Mouse (Mus musculus) heart, embryonic 15.5 days (tissue): ENCODE measurements around the gene Dgkz. TPM values are rescaled to one million over a fixed set of nuclear protein-coding genes. Genes with fewer than 3 reads are reported as not detected.

ENCODE experiments used
- ATAC-seq: fragments of 200-750 bp; cut with Nextera tagmentation; replicated peaks from 2 replicates; pipeline ENCODE4 v1.8.0; 2017; ENCODE audit warnings: low read depth, moderate TSS enrichment; ENCODE audit not compliant: insufficient number of reproducible peaks, insufficient read depth, low FRiP score
- H3K27ac ChIP-seq: fragments of 300-500 bp; sonication (generic); 2 replicates; pipeline ENCODE4 v1.5.1; 2015; ENCODE audit warnings: mild to moderate bottlenecking, inconsistent platforms
- H3K27me3 ChIP-seq: fragments of 300-500 bp; sonication (generic); 2 replicates; pipeline ENCODE4 v1.6.1; 2015; ENCODE audit warnings: inconsistent platforms
- H3K36me3 ChIP-seq: fragments of 300-500 bp; sonication (generic); 2 replicates; pipeline ENCODE4 v1.6.1; 2015; ENCODE audit warnings: mild to moderate bottlenecking, inconsistent platforms
- H3K4me1 ChIP-seq: fragments of 300-500 bp; sonication (generic); replicated peaks from 2 replicates; pipeline ENCODE4 v1.6.1; 2015; ENCODE audit warnings: inconsistent platforms
- H3K4me2 ChIP-seq: fragments of 300-500 bp; sonication (generic); 2 replicates; pipeline ENCODE4 v1.6.1; 2015; ENCODE audit warnings: inconsistent platforms, mild to moderate bottlenecking, moderate library complexity
- H3K4me3 ChIP-seq: fragments of 300-500 bp; sonication (generic); 2 replicates; pipeline ENCODE4 v1.5.1; 2015; ENCODE audit warnings: mild to moderate bottlenecking, inconsistent platforms
- H3K9ac ChIP-seq: fragments of 300-500 bp; sonication (generic); 2 replicates; pipeline ENCODE4 v1.6.1; 2015; ENCODE audit warnings: mild to moderate bottlenecking, inconsistent platforms
- H3K9me3 ChIP-seq: fragments of 300-500 bp; sonication (generic); replicated peaks from 2 replicates; pipeline ENCODE4 v1.6.1; 2016; ENCODE audit warnings: inconsistent platforms
- WGBS: fragments of 180-500 bp; shearing (Covaris S2); methylation state at CpG from one replicate; pipeline ENCODE4 v1.1.7; 2015; ENCODE audit warnings: mixed read lengths; 5-methylcytosine and 5-hydroxymethylcytosine counted together
- polyA plus RNA-seq: library from polyadenylated mRNA; unstranded; fragments of >200 nt; fragmentation: Nextera tagmentation; extraction: Ambion mirVana; gene quantifications from 2 replicates; pipeline ENCODE4 v1.2.1, GENCODE M21; 2015

Gene Dgkz
- polyA plus RNA-seq: 26.6 and 48.2 TPM in 2 replicates

- H3K4me1 ChIP-seq: peaks cover 47% of the 10 kb centered on the region
Measured at GRCm38 (mm10) chr2:91975581-91976541, at the start of gene Dgkz. TSS of gene Dgkz (minus strand) at chr2:91975864.

DNA sequence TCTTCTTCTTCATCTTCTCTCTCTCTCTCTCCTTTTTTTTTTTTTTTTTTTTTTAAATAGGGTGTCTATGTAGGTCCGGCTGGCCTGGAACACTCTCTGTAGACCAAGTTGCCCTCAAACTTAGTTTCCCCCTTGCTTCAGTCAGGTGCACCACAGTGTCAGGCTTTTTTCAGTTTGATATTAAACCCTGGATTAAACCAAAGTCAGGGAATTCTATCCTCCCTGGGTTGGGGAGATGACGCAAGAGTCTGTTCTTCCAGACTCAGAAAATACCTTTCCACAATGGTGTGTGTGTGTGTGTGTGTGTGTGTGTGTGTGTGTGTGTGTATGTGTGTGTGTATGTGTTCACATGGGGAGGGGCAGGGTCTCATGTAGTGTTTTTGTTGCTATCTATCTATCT is 49.5 kb upstream of the Dgkz start:
- no peak for ATAC-seq

More at GRCm38 (mm10) chr2:91975581-91976541, at the start of gene Dgkz:
- Histone ChIP-seq H3K4me2 (peak within 1 kb of the TSS; percentile 83), H3K36me3 (no peaks in the 10 kb centered on the region), H3K27ac (no peak within 1 kb of the TSS), H3K9ac (peak within 1 kb of the TSS; percentile 49), H3K27me3 (peaks cover 35% of the 10 kb centered on the region), H3K9me3 (no peaks in the 10 kb centered on the region), H3K4me3 (peak within 1 kb of the TSS; percentile 51)
- 1% methylated on average over 79 of the region's 79 CpGs for WGBS
- no peak for ATAC-seq

GRCm38 (mm10) chr2:92024274-92024672 is 48.6 kb upstream of the Dgkz start, which contains the start of gene Creb3l1:
TSS of gene Creb3l1 (minus strand) at chr2:92024502.
- Histone ChIP-seq H3K36me3 (no peaks in the 10 kb centered on the region), H3K9me3 (no peaks in the 10 kb centered on the region), H3K4me1 (peaks cover 40% of the 10 kb centered on the region), H3K27ac (peak within 1 kb of the TSS; percentile 66), H3K4me3 (peak within 1 kb of the TSS; percentile 73), H3K27me3 (peaks cover 9% of the 10 kb centered on the region; the same call in 1 of the 2 replicates), H3K4me2 (peak within 1 kb of the TSS; percentile 99), H3K9ac (peak within 1 kb of the TSS; percentile 77)
- under 1% methylated on average over 21 of the region's 27 CpGs for WGBS
- ATAC-seq: peak; percentile 38; the same call in 1 of the 2 replicates

More for the DNA sequence above, 49.5 kb upstream of the Dgkz start:
- H3K9ac ChIP-seq: no peak overlapping the region
- no peaks in the 10 kb centered on the region for H3K36me3 ChIP-seq
- no peaks in the 10 kb centered on the region for H3K9me3 ChIP-seq
- H3K4me1 ChIP-seq: peaks cover 36% of the 10 kb centered on the region
- H3K4me3 ChIP-seq: no peak overlapping the region
- no peak overlapping the region for H3K4me2 ChIP-seq
- H3K27me3 ChIP-seq: 0 out of 2 replicates have a peak, but pooled peaks cover 4% of the 10 kb centered on the region
- H3K27ac ChIP-seq: no peak overlapping the region
- 91% methylated on average over 2 of the region's 2 CpGs for WGBS

GRCm38 (mm10) chr2:92023362-92024273 is 48.0 kb upstream of the Dgkz start:
- Histone ChIP-seq H3K27ac (peak overlapping the region; percentile 66), H3K4me1 (peaks cover 40% of the 10 kb centered on the region), H3K27me3 (peaks cover 9% of the 10 kb centered on the region; the same call in 1 of the 2 replicates), H3K9ac (peak overlapping the region; percentile 77), H3K9me3 (no peaks in the 10 kb centered on the region), H3K36me3 (no peaks in the 10 kb centered on the region), H3K4me3 (peak overlapping the region; percentile 73), H3K4me2 (peak overlapping the region; percentile 99)
- 3% methylated on average over 46 of the region's 56 CpGs for WGBS
- ATAC-seq: peak; percentile 39; the same call in 1 of the 2 replicates

- ATAC-seq: 0 out of 2 replicates have a peak, but pooled peaks have one; percentile 21
- WGBS: 14% methylated on average over 4 of the region's 4 CpGs
- H3K27ac ChIP-seq: peak overlapping the region; percentile 55; the same call in 1 of the 2 replicates
- H3K9me3 ChIP-seq: no peaks in the 10 kb centered on the region
- H3K27me3 ChIP-seq: peaks cover 9% of the 10 kb centered on the region; the same call in 1 of the 2 replicates
- peak overlapping the region; percentile 38 for H3K4me2 ChIP-seq
- no peak overlapping the region for H3K4me3 ChIP-seq
- H3K36me3 ChIP-seq: no peaks in the 10 kb centered on the region
- H3K9ac ChIP-seq: no peak overlapping the region
- peaks cover 45% of the 10 kb centered on the region for H3K4me1 ChIP-seq
Measured at GRCm38 (mm10) chr2:92020676-92021265, 45.1 kb upstream of the Dgkz start.

GRCm38 (mm10) chr2:92017440-92017839 is 41.8 kb upstream of the Dgkz start:
- Histone ChIP-seq H3K27ac (peak overlapping the region; percentile 8; the same call in 1 of the 2 replicates), H3K9me3 (no peaks in the 10 kb centered on the region), H3K36me3 (no peaks in the 10 kb centered on the region), H3K9ac (no peak overlapping the region), H3K4me1 (peaks cover 45% of the 10 kb centered on the region), H3K27me3 (peaks cover 6% of the 10 kb centered on the region; the same call in 1 of the 2 replicates), H3K4me2 (no peak overlapping the region), H3K4me3 (no peak overlapping the region)
- WGBS: 48% methylated on average over 1 of the region's 1 CpGs
- no peak for ATAC-seq

GRCm38 (mm10) chr2:92016981-92017380 is 41.3 kb upstream of the Dgkz start:
- Histone ChIP-seq H3K9me3 (no peaks in the 10 kb centered on the region), H3K27ac (peak overlapping the region; percentile 8; the same call in 1 of the 2 replicates), H3K27me3 (peaks cover 4% of the 10 kb centered on the region; the same call in 1 of the 2 replicates), H3K9ac (0 out of 2 replicates have a peak overlapping the region, but pooled peaks have one; percentile 5), H3K4me2 (no peak overlapping the region), H3K36me3 (no peaks in the 10 kb centered on the region), H3K4me3 (no peak overlapping the region), H3K4me1 (peaks cover 45% of the 10 kb centered on the region)
- 20% methylated on average over 3 of the region's 3 CpGs for WGBS
- peak; percentile 47; the same call in 1 of the 2 replicates for ATAC-seq

DNA sequence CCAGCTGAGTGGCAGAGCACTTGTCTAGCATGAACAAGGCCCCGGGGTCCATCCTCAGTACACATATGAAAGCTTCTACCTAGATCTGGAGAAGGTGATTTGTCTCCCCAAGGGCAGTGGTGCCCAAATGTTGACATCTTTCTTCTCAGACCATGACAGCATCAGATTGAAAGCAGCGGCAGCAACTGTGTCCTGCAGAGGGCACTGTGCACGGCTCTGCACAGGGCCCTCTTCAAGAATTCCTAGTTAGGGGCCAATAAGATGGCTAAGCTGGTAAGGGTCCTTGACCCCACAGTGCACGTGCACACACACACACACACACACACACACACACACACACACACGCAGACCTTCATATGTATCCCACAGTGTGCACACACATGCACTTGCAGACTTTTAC is 39.2 kb upstream of the Dgkz start:
- Histone ChIP-seq H3K4me3 (no peak overlapping the region), H3K4me2 (no peak overlapping the region), H3K27ac (no peak overlapping the region), H3K27me3 (peaks cover 10% of the 10 kb centered on the region; the same call in 1 of the 2 replicates), H3K9me3 (no peaks in the 10 kb centered on the region), H3K4me1 (peaks cover 33% of the 10 kb centered on the region), H3K36me3 (no peaks in the 10 kb centered on the region), H3K9ac (no peak overlapping the region)
- no peak for ATAC-seq
- WGBS: 76% methylated on average over 5 of the region's 5 CpGs

DNA sequence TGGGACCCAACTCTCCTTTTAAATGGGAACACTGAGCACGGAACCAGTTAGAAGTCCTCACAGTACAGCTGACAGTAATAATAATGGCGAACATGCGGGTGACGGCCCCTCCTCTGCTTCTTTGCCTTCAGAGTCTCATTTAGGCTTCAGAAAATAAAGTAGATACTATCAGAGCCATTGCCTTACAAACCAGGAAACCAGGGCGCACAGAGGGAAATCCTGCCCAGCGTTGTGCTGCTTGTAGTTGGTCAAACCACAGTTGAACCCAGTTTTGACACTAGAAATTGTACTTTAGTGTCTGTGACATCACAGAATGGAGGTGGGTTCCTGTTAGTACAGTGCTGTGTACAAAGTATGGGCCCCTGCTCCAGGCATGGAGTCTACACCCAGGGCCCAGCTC is 38.6 kb upstream of the Dgkz start:
- Histone ChIP-seq H3K4me2 (no peak overlapping the region), H3K4me1 (peaks cover 35% of the 10 kb centered on the region), H3K27me3 (0 out of 2 replicates have a peak, but pooled peaks cover 6% of the 10 kb centered on the region), H3K27ac (no peak overlapping the region), H3K9me3 (no peaks in the 10 kb centered on the region), H3K36me3 (no peaks in the 10 kb centered on the region), H3K4me3 (no peak overlapping the region), H3K9ac (no peak overlapping the region)
- WGBS: 78% methylated on average over 6 of the region's 6 CpGs
- ATAC-seq: no peak

GRCm38 (mm10) chr2:92012768-92013445 is 37.2 kb upstream of the Dgkz start:
- H3K4me2 ChIP-seq: no peak overlapping the region
- H3K4me1 ChIP-seq: peaks cover 42% of the 10 kb centered on the region
- H3K4me3 ChIP-seq: no peak overlapping the region
- whole genome bisulfite sequencing: 31% methylated on average over 8 of the region's 8 CpGs
- 0 out of 2 replicates have a peak, but pooled peaks cover 6% of the 10 kb centered on the region for H3K27me3 ChIP-seq
- ATAC-seq: peak; percentile 11
- H3K9me3 ChIP-seq: no peaks in the 10 kb centered on the region
- peak overlapping the region; percentile 13; the same call in 1 of the 2 replicates for H3K27ac ChIP-seq
- no peaks in the 10 kb centered on the region for H3K36me3 ChIP-seq
- H3K9ac ChIP-seq: no peak overlapping the region
